Mouse (Mus musculus): Measurements from ENCODE around the gene Olfr746.

Gene Olfr746

DNA sequence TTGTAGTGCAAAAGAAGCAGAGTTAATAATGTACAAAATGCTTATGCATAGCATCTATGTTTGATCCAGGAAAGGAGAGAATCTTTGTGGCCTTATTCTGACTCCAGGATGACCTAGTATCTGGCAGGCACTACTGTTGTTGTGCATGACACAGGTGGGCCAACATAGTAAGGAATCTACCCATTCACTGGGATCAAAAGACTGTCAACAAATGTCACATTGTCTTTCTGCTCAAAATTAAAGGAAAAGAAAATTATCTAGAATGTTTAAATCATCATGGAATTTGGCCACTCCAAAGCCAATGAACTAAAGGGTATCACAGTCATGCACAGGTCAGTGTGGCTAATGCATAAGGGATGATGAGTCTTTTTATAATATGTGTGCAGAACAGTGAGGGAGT, at the start of gene Olfr746:
Gene Olfr746, plus strand, starts transcription at position 301 of the 400 bp plus-strand sequence.
- no peak for DNase-seq (ENCODE audit: extremely low read depth, insufficient read length, low spot score)

DNA sequence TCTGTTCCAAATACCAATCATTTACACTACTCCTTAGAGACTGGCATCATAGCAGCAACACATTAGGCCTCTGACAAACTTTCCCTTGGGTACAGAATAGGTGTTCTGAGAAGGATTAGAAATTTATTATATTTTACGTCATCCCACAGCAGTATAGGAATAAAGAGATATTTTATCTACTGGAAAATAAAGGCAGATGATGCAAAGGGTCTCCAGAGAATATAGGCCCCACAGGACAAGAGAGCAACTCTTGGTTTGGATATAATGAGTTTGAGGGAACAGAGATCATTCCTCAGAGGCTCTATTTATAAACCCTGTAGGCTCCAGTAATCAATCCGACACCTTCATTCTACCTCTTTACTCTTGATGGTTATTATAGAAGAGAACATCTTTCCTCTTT, 32.3 kb upstream of the Olfr746 start, which contains the start of gene Olfr744:
Gene Olfr744, plus strand, starts transcription at position 301 of the 400 bp plus-strand sequence.
- no peak for DNase-seq (ENCODE audit: extremely low read depth, insufficient read length, low spot score)

DNA sequence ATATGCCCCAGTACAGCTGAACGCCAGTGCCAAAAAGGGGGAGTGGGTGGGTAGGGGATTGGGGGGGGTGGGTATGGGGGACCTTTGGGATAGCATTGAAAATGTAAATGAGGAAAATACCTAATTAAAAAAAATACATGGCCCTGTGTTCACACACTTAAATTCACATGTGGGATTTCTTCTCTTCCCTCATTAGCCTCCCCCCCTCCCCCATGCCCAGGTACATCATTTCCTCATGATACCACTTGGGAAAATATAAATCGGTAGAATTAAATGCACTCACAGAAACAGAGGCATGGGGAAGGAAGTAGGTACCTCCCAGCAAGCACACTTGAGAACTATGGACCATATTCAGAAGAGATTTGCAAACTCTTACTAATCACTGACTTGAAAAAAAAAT, 7.8 kb upstream of the Olfr746 start, which contains the start of gene Olfr745:
Gene Olfr745, plus strand, starts transcription at position 301 of the 400 bp plus-strand sequence.
- DNase-seq (ENCODE audit: extremely low read depth, insufficient read length, low spot score) = no peak

DNA sequence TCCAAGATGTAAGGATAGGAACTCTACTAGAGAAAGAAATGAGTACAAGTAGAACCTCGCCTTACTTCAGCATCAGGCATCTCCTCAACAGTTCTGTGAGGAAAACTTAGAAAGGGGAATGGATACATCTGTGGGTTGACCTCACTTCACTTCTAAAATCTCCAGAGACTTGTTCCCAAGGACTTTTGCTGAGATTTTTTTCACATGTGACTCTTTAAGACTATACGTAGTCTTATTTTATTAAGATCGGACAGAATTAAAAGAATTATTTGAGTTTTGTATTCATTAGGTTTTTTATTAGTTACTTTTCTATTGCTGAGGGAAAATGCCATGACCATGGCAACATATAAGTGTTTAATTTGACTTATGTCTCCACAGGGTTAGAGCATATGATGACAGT, 46.2 kb downstream of the Olfr746 start, which contains the start of gene Olfr747:
Gene Olfr747, minus strand, starts transcription at position 101 of the 400 bp plus-strand sequence.
- no peak for DNase-seq (ENCODE audit: extremely low read depth, insufficient read length, low spot score)
